ENCODE assay signal across 22 mouse cellular contexts in genomic region chr7:98480481-98480880, GRCm38 (mm10). TPM values are rescaled to one million over a fixed set of nuclear protein-coding genes. Genes with fewer than 3 reads are reported as not detected.
"Had no signal": no experiment of that assay in that cellular context is flagged by ENCODE, and none has a peak within 500 bp of the region (broad histone marks: within the 10 kb centered on the region; RNA-seq: fewer than 3 reads in every experiment).

No protein-coding gene starts in this region.

- H3K27me3 ChIP-seq: hindbrain, embryonic 12.5 days; intestine, embryonic 15.5 days had no signal

- H3K9ac ChIP-seq: heart, embryonic 12.5 days; heart, embryonic 15.5 days; hindbrain, embryonic 12.5 days; hindbrain, embryonic 13.5 days; hindbrain, embryonic 14.5 days; hindbrain, embryonic 15.5 days; intestine, embryonic 15.5 days; kidney, embryonic 15.5 days had no signal

- H3K36me3 ChIP-seq: heart, embryonic 10.5 days; heart, embryonic 12.5 days; heart, embryonic 13.5 days; heart, embryonic 15.5 days; hindbrain, embryonic 12.5 days; hindbrain, embryonic 13.5 days; hindbrain, embryonic 15.5 days; intestine, embryonic 15.5 days; kidney, embryonic 15.5 days had no signal

- H3K4me2 ChIP-seq: heart, embryonic 12.5 days; heart, embryonic 15.5 days; hindbrain, embryonic 12.5 days; hindbrain, embryonic 13.5 days; hindbrain, embryonic 14.5 days; hindbrain, embryonic 15.5 days; intestine, embryonic 15.5 days had no signal

- H3K27ac ChIP-seq: heart, embryonic 13.5 days; heart, embryonic 15.5 days; hindbrain, embryonic 12.5 days; hindbrain, embryonic 13.5 days; hindbrain, embryonic 14.5 days; hindbrain, embryonic 15.5 days; hindbrain, postnatal 0 days; intestine, embryonic 15.5 days; kidney, postnatal 0 days; layer of hippocampus, adult 2 months; left cerebral cortex, adult 2 months had no signal

- H3K4me3 ChIP-seq: heart, embryonic 10.5 days; heart, embryonic 12.5 days; heart, embryonic 13.5 days; heart, embryonic 15.5 days; hindbrain, embryonic 12.5 days; hindbrain, embryonic 13.5 days; hindbrain, embryonic 15.5 days; intestine, embryonic 15.5 days; kidney, embryonic 15.5 days; layer of hippocampus, adult 2 months; left cerebral cortex, adult 2 months had no signal

- H3K9me3 ChIP-seq: heart, embryonic 10.5 days; heart, embryonic 12.5 days; heart, embryonic 13.5 days; heart, embryonic 15.5 days; hindbrain, embryonic 12.5 days; hindbrain, embryonic 13.5 days; hindbrain, embryonic 15.5 days; intestine, embryonic 15.5 days; kidney, embryonic 15.5 days had no signal

RNA-seq across cellular contexts. Expression of gene Gucy2d, which starts 40.3 kb away (rescaled TPM):
- polyA plus RNA-seq: heart, embryonic 10.5 days; heart, embryonic 12.5 days; heart, embryonic 13.5 days; heart, embryonic 14.5 days; heart, embryonic 15.5 days; heart, embryonic 16.5 days; hindbrain, embryonic 11.5 days; inflammation-experienced regulatory T-cells, adult 6 months; intestine, embryonic 14.5 days; kidney, adult 2 months; kidney, embryonic 14.5 days; kidney, embryonic 16.5 days; kidney, postnatal 0 days had no signal
